ENCODE assay signal across 29 mouse cellular contexts in genomic region chr5:37819541-37819940, GRCm38 (mm10). TPM values are rescaled to one million over a fixed set of nuclear protein-coding genes. Genes with fewer than 3 reads are reported as not detected.
DNase-seq lines count a peak whose midpoint lies in the region; ATAC-seq and TF ChIP-seq lines count a peak whose summit lies in the region.
"Had no signal": no experiment of that assay in that cellular context is flagged by ENCODE, and none has a peak within 500 bp of the region (broad histone marks: within the 10 kb centered on the region; RNA-seq: fewer than 3 reads in every experiment).

No protein-coding gene starts in this region.

- WGBS in midbrain, embryonic 11.5 days = 12% methylated on average over 5 of the region's 5 CpGs
- WGBS in midbrain, embryonic 10.5 days = 8% methylated on average over 5 of the region's 5 CpGs
- 15% methylated on average over 5 of the region's 5 CpGs for WGBS in embryonic facial prominence, embryonic 12.5 days
- WGBS in limb, embryonic 11.5 days = 13% methylated on average over 5 of the region's 5 CpGs
- WGBS in stomach, postnatal 0 days = 35% methylated on average over 5 of the region's 5 CpGs

- no peak overlapping the region for H3K4me3 ChIP-seq in midbrain, embryonic 11.5 days (ENCODE audit: low read depth, low read length)
- no peak overlapping the region for H3K4me3 ChIP-seq in midbrain, embryonic 10.5 days
- H3K4me3 ChIP-seq in embryonic facial prominence, embryonic 12.5 days = peak overlapping the region; percentile 33
- 0 out of 2 replicates have a peak overlapping the region, but pooled peaks have one; percentile 6 for H3K4me3 ChIP-seq in limb, embryonic 11.5 days (ENCODE audit: low read depth, low read length)
- H3K4me3 ChIP-seq in stomach, postnatal 0 days (ENCODE audit: low read depth, low read length) = no peak overlapping the region
- H3K4me3 ChIP-seq: erythroblast, embryonic 14.5 days; forebrain, embryonic 13.5 days; intestine, embryonic 15.5 days; layer of hippocampus, adult 2 months; liver, embryonic 13.5 days had no signal

- H3K4me2 ChIP-seq in midbrain, embryonic 11.5 days = no peak overlapping the region
- H3K4me2 ChIP-seq in embryonic facial prominence, embryonic 12.5 days (replicated peaks) = peak overlapping the region; percentile 71
- peak overlapping the region; percentile 18; the same call in 1 of the 2 replicates for H3K4me2 ChIP-seq in limb, embryonic 11.5 days (ENCODE audit: low read depth, severe bottlenecking)
- H3K4me2 ChIP-seq in stomach, postnatal 0 days (replicated peaks; ENCODE audit: low read depth) = no peak overlapping the region
- H3K4me2 ChIP-seq: forebrain, embryonic 13.5 days; intestine, embryonic 15.5 days; liver, embryonic 13.5 days had no signal

- TF ChIP-seq EP300 in stomach, postnatal 0 days (optimal IDR thresholded peaks at IDR 0.05) = no peak

- no peak overlapping the region for H3K27ac ChIP-seq in midbrain, embryonic 11.5 days (ENCODE audit: low read depth, low read length)
- H3K27ac ChIP-seq in midbrain, embryonic 10.5 days (replicated peaks) = no peak overlapping the region
- peak overlapping the region; percentile 85 for H3K27ac ChIP-seq in embryonic facial prominence, embryonic 12.5 days
- H3K27ac ChIP-seq in limb, embryonic 11.5 days (replicated peaks; ENCODE audit: low read depth, low read length) = no peak overlapping the region
- H3K27ac ChIP-seq in stomach, postnatal 0 days (replicated peaks) = no peak overlapping the region
- H3K27ac ChIP-seq: forebrain, embryonic 13.5 days; hindbrain, postnatal 0 days; intestine, embryonic 15.5 days; layer of hippocampus, adult 2 months; liver, embryonic 13.5 days; macrophage had no signal

- ATAC-seq in midbrain, embryonic 11.5 days (ENCODE audit: low FRiP score) = no peak
- ATAC-seq in embryonic facial prominence, embryonic 12.5 days (ENCODE audit: insufficient number of reproducible peaks, insufficient read depth, low FRiP score, low TSS enrichment) = no peak
- ATAC-seq in limb, embryonic 11.5 days (ENCODE audit: insufficient number of reproducible peaks, low FRiP score, low TSS enrichment, low read depth) = no peak
- no peak for ATAC-seq in stomach, postnatal 0 days (ENCODE audit: low FRiP score, low TSS enrichment)
- ATAC-seq: CD4-positive, CD25-positive, alpha-beta regulatory T cell, adult 4 months; forebrain, embryonic 13.5 days; hindbrain, postnatal 0 days; intestine, embryonic 15.5 days; midbrain, embryonic 16.5 days had no signal

- peaks cover 97% of the 10 kb centered on the region for H3K27me3 ChIP-seq in midbrain, embryonic 11.5 days (ENCODE audit: control insufficient read depth, insufficient read depth, low read length)
- peaks cover 100% of the 10 kb centered on the region for H3K27me3 ChIP-seq in midbrain, embryonic 10.5 days (ENCODE audit: low read depth, poor library complexity, severe bottlenecking)
- peaks cover 69% of the 10 kb centered on the region for H3K27me3 ChIP-seq in embryonic facial prominence, embryonic 12.5 days
- H3K27me3 ChIP-seq in limb, embryonic 11.5 days (ENCODE audit: control insufficient read depth, insufficient read depth, low read length) = peaks cover 41% of the 10 kb centered on the region
- peaks cover 36% of the 10 kb centered on the region for H3K27me3 ChIP-seq in stomach, postnatal 0 days (ENCODE audit: control insufficient read depth, insufficient read depth, low read length)

- no peaks in the 10 kb centered on the region for H3K36me3 ChIP-seq in midbrain, embryonic 11.5 days (ENCODE audit: control insufficient read depth, insufficient read depth, low read length)
- peaks cover 3% of the 10 kb centered on the region; the same call in 1 of the 2 replicates for H3K36me3 ChIP-seq in midbrain, embryonic 10.5 days
- H3K36me3 ChIP-seq in embryonic facial prominence, embryonic 12.5 days = peaks cover 7% of the 10 kb centered on the region; the same call in 1 of the 2 replicates
- H3K36me3 ChIP-seq in limb, embryonic 11.5 days (ENCODE audit: control insufficient read depth, insufficient read depth, low read length) = no peaks in the 10 kb centered on the region
- no peaks in the 10 kb centered on the region for H3K36me3 ChIP-seq in stomach, postnatal 0 days (ENCODE audit: control insufficient read depth, insufficient read depth, low read length)
- H3K36me3 ChIP-seq: intestine, embryonic 15.5 days; liver, embryonic 13.5 days had no signal

- intact Hi-C loops in gastrocnemius, postnatal 14 days (cut with DNase I; ENCODE audit: low total_unique reads) = no loop called here

- peaks cover 14% of the 10 kb centered on the region for H3K4me1 ChIP-seq in midbrain, embryonic 11.5 days (ENCODE audit: control insufficient read depth, insufficient read depth, low read length)
- peaks cover 57% of the 10 kb centered on the region for H3K4me1 ChIP-seq in midbrain, embryonic 10.5 days
- peaks cover 31% of the 10 kb centered on the region for H3K4me1 ChIP-seq in embryonic facial prominence, embryonic 12.5 days
- H3K4me1 ChIP-seq in limb, embryonic 11.5 days (ENCODE audit: control insufficient read depth, insufficient read depth, low read length) = peaks cover 27% of the 10 kb centered on the region
- H3K4me1 ChIP-seq in stomach, postnatal 0 days (replicated peaks; ENCODE audit: control insufficient read depth, insufficient read depth) = peaks cover 6% of the 10 kb centered on the region

- no peak for TF ChIP-seq CTCF in stomach, postnatal 0 days (IDR thresholded peaks at IDR 0.05; ENCODE audit: low read depth)

- no peak overlapping the region for H3K9ac ChIP-seq in midbrain, embryonic 11.5 days (ENCODE audit: low read length)
- peak overlapping the region; percentile 58 for H3K9ac ChIP-seq in embryonic facial prominence, embryonic 12.5 days
- no peak overlapping the region for H3K9ac ChIP-seq in limb, embryonic 11.5 days (ENCODE audit: low read length)
- no peak overlapping the region for H3K9ac ChIP-seq in stomach, postnatal 0 days (ENCODE audit: low read length)
- H3K9ac ChIP-seq: forebrain, embryonic 13.5 days; intestine, embryonic 15.5 days; liver, embryonic 13.5 days had no signal

- H3K9me3 ChIP-seq in midbrain, embryonic 11.5 days (ENCODE audit: control insufficient read depth, low read length) = no peaks in the 10 kb centered on the region
- no peaks in the 10 kb centered on the region for H3K9me3 ChIP-seq in midbrain, embryonic 10.5 days (replicated peaks)
- no peaks in the 10 kb centered on the region for H3K9me3 ChIP-seq in embryonic facial prominence, embryonic 12.5 days
- no peaks in the 10 kb centered on the region for H3K9me3 ChIP-seq in limb, embryonic 11.5 days (ENCODE audit: control insufficient read depth, low read length)
- no peaks in the 10 kb centered on the region for H3K9me3 ChIP-seq in stomach, postnatal 0 days (ENCODE audit: control insufficient read depth, low read length)
- H3K9me3 ChIP-seq: forebrain, embryonic 13.5 days; intestine, embryonic 15.5 days; liver, embryonic 13.5 days had no signal

- DNase-seq in midbrain, embryonic 11.5 days (ENCODE audit: low spot score, missing footprints) = peak; percentile 92
- DNase-seq in midbrain, embryonic 10.5 days (ENCODE audit: low spot score) = no peak
- DNase-seq in limb, embryonic 11.5 days (ENCODE audit: low spot score) = no peak
- DNase-seq in frontal cortex, postnatal 14 days (ENCODE audit: low spot score in 2 of 2) = no peak
- DNase-seq in gastrocnemius, postnatal 14 days = no peak
- DNase-seq in stomach, postnatal 0 days (ENCODE audit: low spot score) = no peak
- DNase-seq: adrenal gland, postnatal 25 days; cerebellum, adult 11-12 months; cerebellum, adult 9-11 months; heart, postnatal 14 days; kidney, adult 2 months; kidney, postnatal 36 days; liver, embryonic 13.5 days; lung, adult 18-20 months; lung, postnatal 10 days; right cerebral cortex, postnatal 4 days; thymus, adult 2 months; thymus, postnatal 36 days had no signal

RNA-seq across cellular contexts. Expression of gene Msx1, which starts 4.8 kb away (rescaled TPM):
- 89.8 and 104 TPM in 2 replicates for polyA plus RNA-seq in midbrain, embryonic 11.5 days (2014; fragmentation: Nextera tagmentation; extraction: Ambion mirVana)
- polyA plus RNA-seq in midbrain, embryonic 10.5 days (2016; fragmentation: Nextera tagmentation; extraction: Ambion mirVana) = 150 and 155 TPM in 2 replicates
- 394 and 406 TPM in 2 replicates for polyA plus RNA-seq in embryonic facial prominence, embryonic 12.5 days (2016; fragmentation: Nextera tagmentation; extraction: Ambion mirVana)
- polyA plus RNA-seq in limb, embryonic 11.5 days (2014; fragmentation: Nextera tagmentation; extraction: Ambion mirVana) = 218 and 235 TPM in 2 replicates
- 1 to 10 TPM; 2.9 to 3.8 TPM for total RNA-seq in gastrocnemius, postnatal 14 days (2021)
- 1.1 TPM in 2 replicates for polyA plus RNA-seq in stomach, postnatal 0 days (2015; fragmentation: Nextera tagmentation; extraction: Ambion mirVana)
- total RNA-seq: megakaryocyte-erythroid progenitor cell, adult 5-6 weeks; neutrophil, adult 5-6 weeks had no signal
- polyA plus RNA-seq: CD4-positive, CD25-positive, alpha-beta regulatory T cell, adult 4 months; erythroblast, embryonic 14.5 days; macrophage had no signal

Comparison
In these comparisons a context has a peak if more than half of its experiments do, and no peak if none do; other contexts are left out.
1. H3K4me2 ChIP-seq: peak in embryonic facial prominence, embryonic 12.5 days (single experiment) and limb, embryonic 11.5 days (single experiment); none in midbrain, embryonic 11.5 days (single experiment) and stomach, postnatal 0 days (single experiment).
2. H3K4me3 ChIP-seq: peak in embryonic facial prominence, embryonic 12.5 days (single experiment) and limb, embryonic 11.5 days (single experiment); none in midbrain, embryonic 11.5 days (single experiment), midbrain, embryonic 10.5 days (single experiment) and stomach, postnatal 0 days (single experiment).
3. RNA of gene Msx1, which starts 4.8 kb away (polyA plus RNA-seq): 394 to 406 TPM in embryonic facial prominence, embryonic 12.5 days, 218 to 235 TPM in limb, embryonic 11.5 days, 150 to 155 TPM in midbrain, embryonic 10.5 days and 89.8 to 104 TPM in midbrain, embryonic 11.5 days; 1.1 TPM in stomach, postnatal 0 days; every median in the first group is over 10 times any median in the second.